ENCODE assay signal across 19 mouse cellular contexts in the genomic region with DNA sequence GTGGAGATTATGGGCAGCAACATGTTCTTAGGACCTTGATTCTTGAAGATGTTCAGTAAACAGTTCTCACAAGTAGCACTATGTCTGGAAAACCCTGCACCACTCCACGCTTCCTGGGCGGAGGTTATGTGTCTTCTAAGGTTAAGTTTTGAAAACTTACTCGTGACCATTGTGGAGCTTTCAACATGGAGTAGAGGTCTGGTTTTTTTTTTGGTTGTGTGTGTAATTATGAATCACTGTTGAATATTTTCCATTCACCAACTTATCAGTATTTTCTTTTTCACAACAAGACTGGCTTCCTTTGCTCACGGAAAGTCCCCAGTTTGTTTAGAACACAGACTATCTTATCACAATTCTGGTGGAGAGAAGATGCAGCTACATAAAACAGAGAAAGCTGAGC.
DNase-seq lines count a peak whose midpoint lies in the region; ATAC-seq lines count a peak whose summit lies in the region.
"Had no signal": no experiment of that assay in that cellular context is flagged by ENCODE, and none has a peak within 500 bp of the region (broad histone marks: within the 10 kb centered on the region; RNA-seq: fewer than 3 reads in every experiment).

No protein-coding gene starts in this region.

- no peak for ATAC-seq in intestine, embryonic 14.5 days (replicated peaks; ENCODE audit: low FRiP score, low TSS enrichment, low read depth)
- ATAC-seq in intestine, embryonic 15.5 days, result no peak
- peak; percentile 52 for ATAC-seq in activated CD4-positive, CD25-positive, alpha-beta regulatory T cell, adult 4 months
- ATAC-seq in kidney, embryonic 16.5 days (ENCODE audit: low FRiP score, low TSS enrichment), result no peak

- no peak overlapping the region for H3K9ac ChIP-seq in intestine, embryonic 14.5 days (ENCODE audit: low read length)
- no peak overlapping the region for H3K9ac ChIP-seq in intestine, embryonic 15.5 days
- no peak overlapping the region for H3K9ac ChIP-seq in kidney, embryonic 16.5 days (replicated peaks; ENCODE audit: low read length)
- H3K9ac ChIP-seq: forebrain, embryonic 12.5 days; hindbrain, embryonic 13.5 days; midbrain, embryonic 12.5 days had no signal

- intact Hi-C loops in heart, postnatal 36 days (cut with DNase I), result loop anchor here (5.0 kb wide), 1 partner anchor 57 kb away; no protein-coding TSS in a partner anchor

- no peaks in the 10 kb centered on the region for H3K4me1 ChIP-seq in intestine, embryonic 14.5 days (replicated peaks; ENCODE audit: control insufficient read depth, insufficient read depth, low read length)
- no peaks in the 10 kb centered on the region for H3K4me1 ChIP-seq in intestine, embryonic 15.5 days (replicated peaks)
- 0 out of 2 replicates have a peak, but pooled peaks cover 5% of the 10 kb centered on the region for H3K4me1 ChIP-seq in kidney, embryonic 16.5 days (ENCODE audit: insufficient read depth, low read length)
- H3K4me1 ChIP-seq: midbrain, embryonic 12.5 days had no signal

- DNase-seq in heart, adult 11 months, result peak; percentile 89
- DNase-seq in heart, postnatal 36 days, result no peak
- peak; percentile 37 for DNase-seq in intestine, embryonic 14.5 days (ENCODE audit: low spot score)
- peak; percentile 31 for DNase-seq in 3T3-L1 (ENCODE audit: low read depth, low spot score)
- no peak for DNase-seq in spleen, postnatal 36 days (ENCODE audit: low spot score in 2 of 2)
- DNase-seq: adrenal gland, adult 8-10 months; cerebellum, adult 9-11 months; kidney, adult 11 months; layer of hippocampus, postnatal 36 days; right cerebral cortex, postnatal 4 days had no signal

- H3K27ac ChIP-seq in intestine, embryonic 14.5 days (ENCODE audit: low read depth), result no peak overlapping the region
- H3K27ac ChIP-seq in intestine, embryonic 15.5 days, result no peak overlapping the region
- no peak overlapping the region for H3K27ac ChIP-seq in kidney, embryonic 16.5 days (ENCODE audit: low read length)
- H3K27ac ChIP-seq: forebrain, embryonic 12.5 days; hindbrain, embryonic 13.5 days; kidney, postnatal 0 days; macrophage; midbrain, embryonic 12.5 days; stomach, postnatal 0 days had no signal

- H3K4me3 ChIP-seq in intestine, embryonic 14.5 days (ENCODE audit: low read depth, low read length), result no peak overlapping the region
- H3K4me3 ChIP-seq in intestine, embryonic 15.5 days (replicated peaks), result no peak overlapping the region
- H3K4me3 ChIP-seq in kidney, embryonic 16.5 days (ENCODE audit: low read length), result no peak overlapping the region
- H3K4me3 ChIP-seq: forebrain, embryonic 12.5 days; hindbrain, embryonic 13.5 days; midbrain, embryonic 12.5 days had no signal

- 65% methylated on average over 4 of the region's 4 CpGs for WGBS in intestine, embryonic 14.5 days
- WGBS in intestine, embryonic 15.5 days, result 57% methylated on average over 4 of the region's 4 CpGs
- WGBS in kidney, embryonic 16.5 days, result 76% methylated on average over 4 of the region's 4 CpGs

- H3K27me3 ChIP-seq in intestine, embryonic 14.5 days (replicated peaks; ENCODE audit: control insufficient read depth, insufficient read depth, low read length), result no peaks in the 10 kb centered on the region
- H3K27me3 ChIP-seq in intestine, embryonic 15.5 days (replicated peaks), result no peaks in the 10 kb centered on the region
- no peaks in the 10 kb centered on the region for H3K27me3 ChIP-seq in kidney, embryonic 16.5 days (ENCODE audit: insufficient read depth, low read length)
- H3K27me3 ChIP-seq: forebrain, embryonic 12.5 days; hindbrain, embryonic 13.5 days had no signal

- no peak overlapping the region for H3K4me2 ChIP-seq in intestine, embryonic 14.5 days (ENCODE audit: low read length)
- H3K4me2 ChIP-seq in intestine, embryonic 15.5 days (replicated peaks), result no peak overlapping the region
- no peak overlapping the region for H3K4me2 ChIP-seq in kidney, embryonic 16.5 days (replicated peaks; ENCODE audit: low read depth, low read length)
- H3K4me2 ChIP-seq: forebrain, embryonic 12.5 days; hindbrain, embryonic 13.5 days; midbrain, embryonic 12.5 days had no signal

- H3K9me3 ChIP-seq in intestine, embryonic 14.5 days (ENCODE audit: control insufficient read depth, low read length), result no peaks in the 10 kb centered on the region
- no peaks in the 10 kb centered on the region for H3K9me3 ChIP-seq in intestine, embryonic 15.5 days
- no peaks in the 10 kb centered on the region for H3K9me3 ChIP-seq in kidney, embryonic 16.5 days (ENCODE audit: low read length)
- H3K9me3 ChIP-seq: forebrain, embryonic 12.5 days; hindbrain, embryonic 13.5 days; midbrain, embryonic 12.5 days had no signal

- no peaks in the 10 kb centered on the region for H3K36me3 ChIP-seq in intestine, embryonic 14.5 days (ENCODE audit: control insufficient read depth, insufficient read depth, low read length)
- no peaks in the 10 kb centered on the region for H3K36me3 ChIP-seq in intestine, embryonic 15.5 days
- H3K36me3 ChIP-seq in kidney, embryonic 16.5 days (ENCODE audit: insufficient read depth, low read length), result no peaks in the 10 kb centered on the region
- H3K36me3 ChIP-seq: forebrain, embryonic 12.5 days; hindbrain, embryonic 13.5 days; midbrain, embryonic 12.5 days had no signal

Comparison
In these comparisons a context has a peak if more than half of its experiments do, and no peak if none do; other contexts are left out.
1. DNase-seq: peak in heart, adult 11 months (single experiment), intestine, embryonic 14.5 days (single experiment) and 3T3-L1 (single experiment); none in heart, postnatal 36 days (0 of 2) and spleen, postnatal 36 days (0 of 2).